ENCODE assay signal across 21 mouse cellular contexts in the genomic region with DNA sequence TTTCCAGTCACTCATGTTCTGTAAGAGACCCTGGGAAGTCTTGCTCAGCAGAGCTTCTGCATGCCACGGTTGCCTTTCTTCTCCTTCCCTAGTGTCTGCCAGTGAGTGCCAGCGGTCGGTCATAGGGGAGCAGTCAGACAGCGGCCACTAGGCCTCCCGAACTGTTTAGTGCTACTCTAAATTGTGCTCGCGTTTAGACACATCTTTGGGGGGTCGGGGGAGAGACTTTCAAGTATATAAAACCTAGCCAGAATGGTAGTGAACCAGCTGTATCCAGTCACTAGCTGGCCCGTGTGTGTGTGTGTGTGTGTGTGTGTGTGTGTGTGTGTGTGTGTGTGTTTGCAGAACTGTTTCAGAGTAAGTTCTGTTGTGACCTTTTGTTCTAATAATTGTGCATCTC.
"Had no signal": no experiment of that assay in that cellular context is flagged by ENCODE, and none has a peak within 500 bp of the region (broad histone marks: within the 10 kb centered on the region; RNA-seq: fewer than 3 reads in every experiment).

No protein-coding gene starts in this region.

- H3K36me3 ChIP-seq: neural tube, embryonic 13.5 days had no signal

- ATAC-seq: hindbrain, postnatal 0 days; inflammation-experienced regulatory T-cells, adult 6 months; intestine, embryonic 16.5 days; midbrain, embryonic 16.5 days had no signal

- H3K4me3 ChIP-seq: left cerebral cortex, adult 2 months; liver, embryonic 15.5 days; myocyte; neural tube, embryonic 13.5 days had no signal

- H3K4me2 ChIP-seq: hindbrain, embryonic 14.5 days; liver, embryonic 15.5 days; midbrain, embryonic 11.5 days; neural tube, embryonic 13.5 days had no signal

- H3K27ac ChIP-seq: hindbrain, embryonic 14.5 days; hindbrain, postnatal 0 days; kidney, postnatal 0 days; left cerebral cortex, adult 2 months; liver, embryonic 15.5 days; neural tube, embryonic 13.5 days; stomach, postnatal 0 days had no signal

- H3K9me3 ChIP-seq: liver, embryonic 15.5 days; neural tube, embryonic 13.5 days had no signal

- H3K9ac ChIP-seq: hindbrain, embryonic 14.5 days; liver, embryonic 15.5 days; neural tube, embryonic 13.5 days had no signal

- H3K27me3 ChIP-seq: liver, embryonic 15.5 days; neural tube, embryonic 13.5 days had no signal

- DNase-seq: kidney, adult 18-20 months; kidney, adult 9 months; kidney, postnatal 36 days; layer of hippocampus, postnatal 36 days; right cerebral cortex, postnatal 14 days; right cerebral cortex, postnatal 4 days; thymus, adult 2 months; thymus, postnatal 14 days; thymus, postnatal 4 days had no signal
